Mouse (Mus musculus): Measurements from ENCODE around the gene Tsks.

DNA sequence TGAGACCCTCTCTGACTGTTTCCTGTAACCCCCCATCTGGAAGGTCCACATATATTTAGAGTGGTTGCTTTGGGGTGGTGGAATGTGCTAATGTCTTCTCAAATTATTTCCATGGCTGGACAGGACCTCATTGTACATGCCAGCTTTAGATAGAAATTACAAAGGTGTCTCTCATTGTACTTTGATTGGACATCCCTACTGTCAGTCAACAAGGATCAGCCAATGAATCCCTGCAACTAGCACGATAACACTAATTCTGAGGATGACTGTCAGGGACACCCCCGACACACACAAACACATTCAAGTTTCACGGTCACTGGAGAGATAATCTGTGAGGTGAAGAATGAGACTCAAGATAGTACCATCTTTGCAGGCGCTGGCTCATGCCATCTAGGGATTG is 4.3 kb upstream of the Tsks start:
- TF ChIP-seq EP300 (optimal IDR thresholded peaks at IDR 0.05), result no peak
- no peak for TF ChIP-seq CTCF (IDR thresholded peaks at IDR 0.05; ENCODE audit: low read depth)

Measured in stomach, postnatal 0 days (tissue).